Mouse (Mus musculus) lung, postnatal 14 days (tissue): ENCODE measurements around the gene Dnm1.
"Not testable (repeated sequence)": the region's sequence is repeated elsewhere in the genome, so short reads cannot be mapped to it uniquely, and the experiment has no call there.

Experiments
- DNase-seq: peaks from one replicate; pipeline ENCODE4 v3.0.0; 2021

Dnm1 gene

DNA sequence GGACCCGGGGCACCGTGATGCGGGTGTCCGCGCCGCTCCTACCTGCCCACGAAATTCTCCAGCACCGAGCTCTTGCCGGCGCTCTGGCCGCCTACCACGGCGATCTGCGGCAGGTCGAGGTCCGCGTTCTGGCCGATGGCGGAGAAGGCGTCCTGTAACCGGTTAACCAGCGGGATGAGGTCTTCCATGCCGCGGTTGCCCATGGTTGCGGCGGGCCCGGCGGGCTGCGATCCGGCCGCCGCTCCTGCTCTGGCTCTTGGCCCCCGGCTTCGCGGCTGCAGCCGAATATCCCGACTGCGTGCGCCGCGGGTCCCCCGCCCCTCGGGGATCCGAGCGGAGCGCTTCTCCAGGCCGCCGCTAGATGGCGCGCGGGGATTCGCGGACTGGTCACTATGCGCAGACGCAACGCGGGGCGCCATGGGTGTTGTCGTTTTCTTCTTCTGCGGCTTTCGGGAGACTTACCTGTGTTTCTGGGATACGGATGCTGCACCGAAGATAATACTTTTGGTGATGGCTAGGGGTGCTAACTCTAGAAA lies at the start of gene Dnm1:
Gene Dnm1 (minus strand): TSS at position 332 of the 536 bp plus-strand sequence.
- DNase-seq = peak; percentile 92

- DNase-seq = no peak
Measured at GRCm38 (mm10) chr2:32396695-32397094, 43.6 kb upstream of the Dnm1 start.

- peak; percentile 89 for DNase-seq
Measured at GRCm38 (mm10) chr2:32395946-32396621, 42.9 kb upstream of the Dnm1 start.

DNA sequence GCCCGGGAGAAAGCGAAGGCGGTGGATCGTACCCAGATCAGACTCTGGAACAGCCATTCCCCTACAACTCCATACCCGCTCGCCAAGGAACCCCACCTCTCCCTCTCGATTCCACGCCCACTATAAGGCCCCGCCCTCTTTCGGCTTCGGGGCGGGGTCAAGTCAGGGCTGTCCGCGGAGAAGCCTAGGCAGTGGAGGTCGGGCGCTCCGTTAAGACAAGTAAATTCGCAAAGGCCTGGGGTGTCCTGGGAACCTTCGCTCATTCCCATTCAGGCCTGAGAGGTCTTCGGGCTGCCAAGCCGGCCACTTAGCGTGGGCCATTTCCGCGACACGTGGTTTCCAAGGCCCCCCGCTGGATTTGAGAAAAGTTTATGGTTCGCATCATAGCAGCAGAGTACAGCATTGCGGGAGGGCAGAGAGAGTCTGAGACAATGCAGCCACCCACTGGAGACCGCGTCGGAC lies 42.4 kb upstream of the Dnm1 start, which contains the start of gene Ptges2:
Gene Ptges2 (plus strand): TSS at position 413 of the 462 bp plus-strand sequence.
- peak; percentile 94 for DNase-seq

DNA sequence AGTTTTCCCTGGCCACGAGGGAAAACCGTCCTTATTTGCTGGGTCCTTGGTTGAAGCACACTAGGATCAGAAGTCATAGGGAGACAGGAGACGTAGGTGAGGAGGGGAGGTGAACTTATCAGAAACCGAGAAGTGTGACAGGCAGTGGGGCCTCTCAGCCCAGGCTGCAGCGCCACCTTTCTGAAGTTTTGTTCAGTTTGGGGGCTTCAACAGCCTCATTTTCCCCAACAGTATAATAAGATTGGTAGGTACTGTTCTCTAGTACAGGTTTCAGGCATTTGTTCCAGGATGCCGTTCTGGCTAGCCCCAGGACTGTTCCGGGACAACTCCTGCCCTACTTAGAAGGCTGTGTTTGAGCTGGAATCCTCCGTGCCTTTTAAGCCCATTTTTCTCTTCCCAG lies 41.8 kb upstream of the Dnm1 start:
- peak; percentile 54 for DNase-seq

- DNase-seq = peak; percentile 60
Measured at GRCm38 (mm10) chr2:32392063-32392462, 38.9 kb upstream of the Dnm1 start.

DNA sequence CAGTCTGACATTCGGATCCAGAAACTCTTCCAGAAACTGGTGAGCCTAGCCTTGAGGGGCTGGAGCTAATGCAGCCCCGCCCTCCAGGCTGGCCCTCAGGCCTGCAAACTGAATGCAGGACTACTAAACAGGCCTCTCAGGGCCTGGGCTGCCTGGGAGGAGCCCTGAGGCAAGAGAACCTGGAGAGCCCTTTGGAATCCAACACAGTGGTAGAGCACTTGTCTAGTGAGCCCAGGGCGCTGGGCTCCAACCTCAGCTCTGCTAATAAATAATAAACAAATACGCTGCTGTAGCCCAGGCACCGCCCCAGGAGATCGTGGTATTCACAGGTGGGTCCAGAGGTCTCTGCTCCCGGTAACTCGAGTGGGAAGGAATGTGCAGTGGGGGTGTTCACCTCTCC lies 37.7 kb upstream of the Dnm1 start:
- DNase-seq = peak; percentile 22

GRCm38 (mm10) chr2:32389157-32389556 lies 36.0 kb upstream of the Dnm1 start:
- no peak for DNase-seq

GRCm38 (mm10) chr2:32387706-32388490 lies 34.8 kb upstream of the Dnm1 start, which contains the start of gene Lcn2:
Gene Lcn2, minus strand, starts transcription at chr2:32388252.
- DNase-seq = peak; percentile 26

GRCm38 (mm10) chr2:32382689-32383088 lies 29.6 kb upstream of the Dnm1 start:
- no peak for DNase-seq

DNA sequence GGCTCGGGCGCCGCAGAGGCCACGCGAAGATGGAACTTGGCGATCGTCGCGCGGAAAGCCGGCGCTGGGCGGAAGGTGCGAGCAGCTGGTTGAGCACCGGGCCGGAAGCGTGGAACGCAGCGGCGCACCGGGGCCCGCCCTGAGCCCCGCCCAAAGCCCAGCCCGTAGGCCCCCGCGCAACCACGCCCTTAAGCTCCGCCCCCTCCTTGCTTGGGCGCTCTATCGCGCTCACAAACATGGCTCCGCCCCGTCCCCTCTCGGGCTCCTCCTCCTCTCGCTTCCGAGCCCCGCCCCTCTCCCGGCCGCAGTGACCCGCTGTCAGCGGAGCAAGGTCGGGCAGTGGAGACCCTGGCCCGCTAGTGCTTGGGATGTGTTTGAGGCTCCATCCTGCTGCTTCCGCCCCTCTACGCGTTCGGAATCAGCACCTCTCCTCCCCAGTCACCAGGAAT lies 28.7 kb upstream of the Dnm1 start, which contains the start of gene 1110008P14Rik:
Gene 1110008P14Rik (minus strand): TSS at position 164 of the 449 bp plus-strand sequence.
- peak; percentile 97 for DNase-seq

GRCm38 (mm10) chr2:32381141-32381774 lies 28.1 kb upstream of the Dnm1 start:
- DNase-seq = no peak

- no peak for DNase-seq
Measured at GRCm38 (mm10) chr2:32380001-32380500, 26.9 kb upstream of the Dnm1 start.

DNA sequence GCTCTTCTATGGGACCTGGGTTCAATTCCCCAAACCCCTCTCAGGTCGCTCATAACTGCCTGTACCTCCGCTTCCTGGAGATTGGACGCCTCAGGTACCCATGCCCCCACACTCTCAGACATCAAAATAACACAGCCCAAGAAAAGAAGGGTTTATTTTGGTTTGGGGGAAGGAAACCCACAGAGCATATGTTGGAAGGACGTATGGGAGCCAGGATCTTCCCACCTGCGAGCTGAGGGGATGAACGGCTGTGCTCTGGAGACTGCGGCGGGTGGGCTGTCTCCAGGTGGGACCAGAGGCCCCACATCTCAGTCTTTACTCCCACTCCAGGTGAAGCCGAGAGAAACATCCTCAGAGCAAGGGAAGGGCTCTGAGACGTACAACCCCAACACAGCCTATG lies 23.8 kb upstream of the Dnm1 start:
- DNase-seq = no peak

DNA sequence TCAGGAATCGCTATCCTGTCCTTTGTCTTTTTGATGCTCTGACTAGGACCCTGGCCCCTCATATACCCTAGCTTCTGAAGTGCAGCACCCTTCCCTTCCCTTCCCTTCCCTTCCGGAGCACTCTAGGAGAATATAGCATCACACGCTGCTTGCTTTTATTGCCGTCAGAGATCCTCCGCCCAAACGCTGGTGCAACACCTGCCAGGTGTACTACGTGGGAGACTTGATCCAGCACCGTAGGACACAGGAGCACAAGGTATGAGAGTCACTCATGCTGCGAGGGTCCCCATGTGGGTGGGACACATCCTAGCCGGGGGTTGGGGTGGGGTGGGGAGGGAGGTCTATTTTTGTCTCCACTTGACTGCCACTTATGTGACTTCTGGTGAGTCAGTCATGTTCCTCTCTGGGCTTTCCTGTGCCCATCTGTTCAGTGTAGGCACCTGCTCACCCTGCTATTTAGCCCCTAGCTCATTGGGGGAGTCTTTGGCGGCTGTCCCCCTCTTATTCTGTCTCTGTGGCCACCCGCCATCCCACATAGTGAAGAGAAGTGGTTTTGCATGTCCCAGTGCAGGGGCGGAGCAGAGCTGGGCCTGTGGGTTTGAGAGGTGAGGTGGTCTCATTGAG lies 22.3 kb upstream of the Dnm1 start:
- no peak for DNase-seq

GRCm38 (mm10) chr2:32374191-32374590 lies 21.1 kb upstream of the Dnm1 start:
- no peak for DNase-seq

DNA sequence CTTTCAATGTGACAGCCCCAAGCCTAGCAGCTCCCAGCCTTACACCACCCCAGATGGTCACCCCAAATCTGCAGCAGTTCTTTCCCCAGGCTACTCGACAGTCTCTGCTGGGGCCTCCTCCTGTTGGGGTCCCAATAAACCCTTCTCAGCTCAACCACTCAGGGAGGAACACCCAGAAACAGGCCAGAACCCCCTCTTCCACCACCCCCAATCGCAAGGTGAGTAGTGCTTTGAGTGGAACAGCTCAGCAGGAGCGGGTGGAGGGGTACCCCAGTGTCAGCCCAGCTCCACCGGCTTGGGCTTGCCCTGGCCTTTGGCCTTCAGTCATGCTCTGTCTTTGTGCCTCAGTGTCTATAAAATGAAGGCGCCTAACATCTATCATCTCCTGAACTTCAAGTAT lies 14.2 kb upstream of the Dnm1 start:
- no peak for DNase-seq

DNA sequence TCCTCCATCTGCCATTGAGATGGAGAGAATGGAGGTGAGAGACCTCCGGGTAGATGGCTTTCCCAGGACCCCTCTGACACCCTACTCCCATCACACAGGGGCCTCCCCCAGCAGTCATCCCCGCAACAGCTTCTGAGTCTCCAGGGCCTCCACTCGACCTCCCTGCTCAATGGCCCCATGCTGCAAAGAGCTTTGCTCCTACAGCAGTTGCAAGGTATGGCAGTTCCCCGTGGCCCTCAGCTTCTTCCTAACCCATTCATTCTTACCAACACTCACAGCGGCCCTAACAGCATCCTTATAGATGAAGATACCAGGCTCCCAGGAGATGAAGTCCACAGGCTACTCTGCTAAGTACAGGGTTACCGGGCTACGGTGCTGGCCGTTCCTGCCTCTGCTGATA lies 11.0 kb upstream of the Dnm1 start:
- DNase-seq = no peak

GRCm38 (mm10) chr2:32363376-32364106 lies 10.4 kb upstream of the Dnm1 start:
- DNase-seq = peak; percentile 41

- DNase-seq = peak; percentile 94
Measured at GRCm38 (mm10) chr2:32362817-32363340, 9.7 kb upstream of the Dnm1 start.

- DNase-seq = not testable (repeated sequence)
Measured at GRCm38 (mm10) chr2:32362274-32362673, 9.1 kb upstream of the Dnm1 start.
